Mouse (Mus musculus): ENCODE data around the gene Ch25h.
A peak's percentile ranks its signal among the peaks of the same experiment; 100 is the strongest.

The Ch25h gene

GRCm38 (mm10) chr19:34468794-34469193 is 6.2 kb downstream of the Ch25h start:
- DNase-seq (ENCODE audit: low read depth, low spot score) = no peak

GRCm38 (mm10) chr19:34468216-34468615 is 6.7 kb downstream of the Ch25h start:
- DNase-seq (ENCODE audit: low read depth, low spot score) = no peak

- DNase-seq (ENCODE audit: low read depth, low spot score) = no peak
Measured at GRCm38 (mm10) chr19:34464453-34464852, 10.5 kb downstream of the Ch25h start.

GRCm38 (mm10) chr19:34461451-34462019 is 13.4 kb downstream of the Ch25h start:
- DNase-seq (ENCODE audit: low read depth, low spot score) = no peak

- peak; percentile 13 for DNase-seq (ENCODE audit: low read depth, low spot score)
Measured at GRCm38 (mm10) chr19:34450784-34451370, 24.1 kb downstream of the Ch25h start.

GRCm38 (mm10) chr19:34448851-34449250 is 26.1 kb downstream of the Ch25h start:
- DNase-seq (ENCODE audit: low read depth, low spot score) = no peak

- peak; percentile 35 for DNase-seq (ENCODE audit: low read depth, low spot score)
Measured at GRCm38 (mm10) chr19:34445410-34446012, 29.5 kb downstream of the Ch25h start.

GRCm38 (mm10) chr19:34444785-34445184 is 30.2 kb downstream of the Ch25h start:
- DNase-seq (ENCODE audit: low read depth, low spot score) = no peak

GRCm38 (mm10) chr19:34441979-34442378 is 33.0 kb downstream of the Ch25h start:
- no peak for DNase-seq (ENCODE audit: low read depth, low spot score)

- DNase-seq (ENCODE audit: low read depth, low spot score) = peak; percentile 77
Measured at GRCm38 (mm10) chr19:34435197-34435611, 39.8 kb downstream of the Ch25h start.

GRCm38 (mm10) chr19:34431314-34431713 is 43.6 kb downstream of the Ch25h start:
- DNase-seq (ENCODE audit: low read depth, low spot score) = no peak

GRCm38 (mm10) chr19:34423783-34424335 is 51.1 kb downstream of the Ch25h start:
- DNase-seq (ENCODE audit: low read depth, low spot score) = no peak
